Mouse (Mus musculus): ENCODE data around the gene Nfat5. TPM values are rescaled to one million over a fixed set of nuclear protein-coding genes. Genes with fewer than 3 reads are reported as not detected.

The Nfat5 gene
- polyA plus RNA-seq, 1 experiment from 2014 or later: 15.6 TPM

- WGBS: 81% methylated on average over 5 of the region's 5 CpGs
- Histone ChIP-seq H3K9me3 (ENCODE audit: control insufficient read depth, low read length) (no peaks in the 10 kb centered on the region), H3K4me3 (ENCODE audit: control insufficient read depth in 1 of 2, insufficient read depth in 1 of 2, low read depth in 1 of 2, low read length in 2 of 2) (no peak overlapping the region), H3K27ac (replicated peaks in 1 of 2; ENCODE audit: control insufficient read depth in 1 of 2, insufficient read depth in 1 of 2, low read depth in 2 of 2, low read length in 2 of 2) (no peak overlapping the region), H3K36me3 (ENCODE audit: control insufficient read depth, insufficient read depth, low read length) (no peaks in the 10 kb centered on the region), H3K9ac (ENCODE audit: low read length) (no peak overlapping the region), H3K4me1 (ENCODE audit: control insufficient read depth in 2 of 2, insufficient read depth in 2 of 2, low read length in 2 of 2) (peaks cover 9 to 15% of the 10 kb centered on the region in 2 experiments), H3K27me3 (ENCODE audit: control insufficient read depth, insufficient read depth, low read length) (no peaks in the 10 kb centered on the region), H3K4me2 (ENCODE audit: low read length) (no peak overlapping the region)
- no peak for ATAC-seq (ENCODE audit: insufficient number of reproducible peaks, insufficient read depth, low FRiP score, low read depth)
Measured at GRCm38 (mm10) chr8:107257223-107257622, 36.0 kb upstream of the Nfat5 start.

DNA sequence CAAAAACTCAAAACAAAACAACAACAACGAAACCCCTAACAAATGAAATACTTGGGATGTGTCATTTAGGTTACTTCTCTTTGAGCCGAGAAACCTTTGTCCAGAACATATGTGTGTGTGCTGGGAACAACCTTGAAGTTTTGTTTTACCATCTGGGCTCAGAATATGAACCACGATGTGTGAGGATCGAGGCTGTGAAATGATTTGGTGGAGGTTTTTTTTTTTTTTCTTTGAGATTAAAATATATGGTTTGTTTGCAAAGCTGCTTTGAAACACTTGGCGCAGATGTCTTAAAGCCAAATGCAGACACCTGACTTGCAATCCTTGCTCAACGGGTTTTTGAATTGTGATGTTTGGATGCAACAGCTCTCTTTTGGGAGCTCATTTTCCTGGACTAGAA, 33.1 kb upstream of the Nfat5 start:
- no peak overlapping the region for H3K9ac ChIP-seq (ENCODE audit: low read length)
- H3K4me3 ChIP-seq (ENCODE audit: control insufficient read depth in 1 of 2, insufficient read depth in 1 of 2, low read depth in 1 of 2, low read length in 2 of 2): no peak overlapping the region
- 89% methylated on average over 6 of the region's 6 CpGs for WGBS

GRCm38 (mm10) chr8:107261172-107261571, 32.1 kb upstream of the Nfat5 start:
- ATAC-seq (ENCODE audit: insufficient number of reproducible peaks, insufficient read depth, low FRiP score, low read depth): no peak
- H3K9ac ChIP-seq (ENCODE audit: low read length): no peak overlapping the region
- H3K4me3 ChIP-seq (ENCODE audit: control insufficient read depth in 1 of 2, insufficient read depth in 1 of 2, low read depth in 1 of 2, low read length in 2 of 2): no peak overlapping the region
- WGBS: 80% methylated on average over 4 of the region's 4 CpGs
- H3K9me3 ChIP-seq (ENCODE audit: control insufficient read depth, low read length): no peaks in the 10 kb centered on the region
- H3K4me1 ChIP-seq (ENCODE audit: control insufficient read depth in 2 of 2, insufficient read depth in 2 of 2, low read length in 2 of 2): peaks cover 5 to 11% of the 10 kb centered on the region in 2 experiments
- no peaks in the 10 kb centered on the region for H3K36me3 ChIP-seq (ENCODE audit: control insufficient read depth, insufficient read depth, low read length)
- no peak overlapping the region for H3K27ac ChIP-seq (replicated peaks in 1 of 2; ENCODE audit: control insufficient read depth in 1 of 2, insufficient read depth in 1 of 2, low read depth in 2 of 2, low read length in 2 of 2)
- no peak overlapping the region for H3K4me2 ChIP-seq (ENCODE audit: low read length)
- H3K27me3 ChIP-seq (ENCODE audit: control insufficient read depth, insufficient read depth, low read length): no peaks in the 10 kb centered on the region

More for the DNA sequence above, 33.1 kb upstream of the Nfat5 start:
- peaks cover 2 to 3% of the 10 kb centered on the region in 2 experiments; a peak in 3 of 4 replicates for H3K4me1 ChIP-seq (ENCODE audit: control insufficient read depth in 2 of 2, insufficient read depth in 2 of 2, low read length in 2 of 2)
- no peak for ATAC-seq (ENCODE audit: insufficient number of reproducible peaks, insufficient read depth, low FRiP score, low read depth)
- H3K27me3 ChIP-seq (ENCODE audit: control insufficient read depth, insufficient read depth, low read length): no peaks in the 10 kb centered on the region
- H3K27ac ChIP-seq (replicated peaks in 1 of 2; ENCODE audit: control insufficient read depth in 1 of 2, insufficient read depth in 1 of 2, low read depth in 2 of 2, low read length in 2 of 2): no peak overlapping the region
- no peaks in the 10 kb centered on the region for H3K9me3 ChIP-seq (ENCODE audit: control insufficient read depth, low read length)
- H3K4me2 ChIP-seq (ENCODE audit: low read length): no peak overlapping the region
- no peaks in the 10 kb centered on the region for H3K36me3 ChIP-seq (ENCODE audit: control insufficient read depth, insufficient read depth, low read length)

DNA sequence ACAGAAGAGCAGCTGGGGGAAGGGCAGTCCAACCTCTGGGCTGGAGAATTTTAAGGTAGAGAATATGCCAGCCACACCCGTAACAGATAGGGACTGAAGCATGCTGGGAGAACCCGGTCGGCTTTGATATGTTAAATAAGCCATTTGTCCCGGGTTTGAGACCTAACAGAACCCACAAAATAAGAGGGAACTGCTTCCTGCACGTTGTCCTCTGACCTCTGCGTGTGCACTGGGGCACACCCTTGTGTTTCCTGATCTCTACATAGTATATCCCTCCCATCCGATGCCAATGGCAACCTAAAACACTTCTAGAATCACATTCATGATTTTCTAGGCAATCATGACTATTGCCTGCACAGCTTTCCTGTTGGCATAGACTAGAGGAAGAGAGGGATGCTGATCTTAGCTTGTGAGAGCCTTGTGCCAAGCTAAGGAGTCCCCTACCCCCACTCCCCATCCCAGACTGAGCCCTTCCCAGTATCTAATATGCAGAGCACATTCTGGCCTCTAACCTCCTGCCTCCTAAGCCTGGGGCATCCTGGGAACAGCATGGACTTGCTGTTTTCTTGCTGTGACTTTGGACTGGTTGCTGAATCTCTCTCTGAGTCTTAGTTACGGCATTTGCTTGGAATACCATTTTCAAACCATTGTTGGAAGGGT, 31.1 kb upstream of the Nfat5 start:
- Histone ChIP-seq H3K9me3 (ENCODE audit: control insufficient read depth, low read length) (no peaks in the 10 kb centered on the region), H3K4me3 (ENCODE audit: control insufficient read depth in 1 of 2, insufficient read depth in 1 of 2, low read depth in 1 of 2, low read length in 2 of 2) (no peak overlapping the region), H3K27me3 (ENCODE audit: control insufficient read depth, insufficient read depth, low read length) (no peaks in the 10 kb centered on the region), H3K4me2 (ENCODE audit: low read length) (no peak overlapping the region), H3K27ac (replicated peaks in 1 of 2; ENCODE audit: control insufficient read depth in 1 of 2, insufficient read depth in 1 of 2, low read depth in 2 of 2, low read length in 2 of 2) (no peak overlapping the region), H3K9ac (ENCODE audit: low read length) (no peak overlapping the region), H3K4me1 (ENCODE audit: control insufficient read depth in 2 of 2, insufficient read depth in 2 of 2, low read length in 2 of 2) (peaks cover 5 to 13% of the 10 kb centered on the region in 2 experiments), H3K36me3 (ENCODE audit: control insufficient read depth, insufficient read depth, low read length) (no peaks in the 10 kb centered on the region)
- 69% methylated on average over 8 of the region's 8 CpGs for WGBS
- ATAC-seq (ENCODE audit: insufficient number of reproducible peaks, insufficient read depth, low FRiP score, low read depth): no peak

DNA sequence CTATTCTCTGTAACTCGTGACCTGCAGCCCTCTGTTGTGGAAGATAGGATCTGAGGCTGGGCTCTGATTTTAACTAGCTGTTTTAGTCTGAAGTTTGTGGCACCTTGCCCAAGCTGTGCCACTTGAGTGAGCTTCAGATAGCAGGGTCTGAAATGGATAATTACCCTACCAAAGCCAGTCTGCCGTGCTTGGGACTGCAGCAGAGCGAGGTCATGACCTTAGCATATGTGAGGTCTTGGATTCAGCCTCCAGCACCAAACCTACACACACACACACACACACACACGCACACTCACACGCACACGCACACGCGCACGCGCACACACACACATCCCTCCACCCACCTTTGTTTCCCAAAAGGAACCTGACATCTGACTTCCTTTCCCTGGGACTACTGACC, 27.5 kb upstream of the Nfat5 start:
- 66% methylated on average over 10 of the region's 10 CpGs for WGBS
- Histone ChIP-seq H3K4me3 (ENCODE audit: control insufficient read depth in 1 of 2, insufficient read depth in 1 of 2, low read depth in 1 of 2, low read length in 2 of 2) (no peak overlapping the region), H3K27me3 (ENCODE audit: control insufficient read depth, insufficient read depth, low read length) (no peaks in the 10 kb centered on the region), H3K36me3 (ENCODE audit: control insufficient read depth, insufficient read depth, low read length) (no peaks in the 10 kb centered on the region), H3K9me3 (ENCODE audit: control insufficient read depth, low read length) (no peaks in the 10 kb centered on the region), H3K4me2 (ENCODE audit: low read length) (0 out of 2 replicates have a peak overlapping the region, but pooled peaks have one; percentile 9), H3K4me1 (ENCODE audit: control insufficient read depth in 2 of 2, insufficient read depth in 2 of 2, low read length in 2 of 2) (peaks cover 5 to 30% of the 10 kb centered on the region in 2 experiments), H3K27ac (replicated peaks in 1 of 2; ENCODE audit: control insufficient read depth in 1 of 2, insufficient read depth in 1 of 2, low read depth in 2 of 2, low read length in 2 of 2) (peak overlapping the region; percentile 66 to 69), H3K9ac (ENCODE audit: low read length) (0 out of 2 replicates have a peak overlapping the region, but pooled peaks have one; percentile 3)
- ATAC-seq (ENCODE audit: insufficient number of reproducible peaks, insufficient read depth, low FRiP score, low read depth): no peak

DNA sequence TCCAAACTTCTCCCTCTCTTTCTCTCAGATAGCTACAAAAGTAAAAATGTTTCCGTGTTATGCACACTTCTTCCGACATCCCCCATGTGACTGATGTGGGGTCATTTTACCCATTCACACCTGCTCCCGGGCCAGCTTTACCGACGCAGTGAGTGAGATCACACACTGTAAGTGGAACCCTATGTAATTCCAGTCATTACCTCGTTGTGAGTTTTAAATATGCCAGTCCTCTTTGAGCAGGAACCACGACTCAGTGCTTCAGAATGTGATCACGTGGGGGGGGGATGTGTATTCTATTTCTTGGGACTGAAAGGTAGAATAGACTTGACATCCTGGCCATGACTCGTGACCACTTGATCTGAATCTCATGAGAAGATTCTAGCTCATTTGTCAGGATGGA, 24.8 kb upstream of the Nfat5 start:
- Histone ChIP-seq H3K9me3 (ENCODE audit: control insufficient read depth, low read length) (no peaks in the 10 kb centered on the region), H3K27me3 (ENCODE audit: control insufficient read depth, insufficient read depth, low read length) (no peaks in the 10 kb centered on the region), H3K27ac (replicated peaks in 1 of 2; ENCODE audit: control insufficient read depth in 1 of 2, insufficient read depth in 1 of 2, low read depth in 2 of 2, low read length in 2 of 2) (no peak overlapping the region), H3K4me2 (ENCODE audit: low read length) (no peak overlapping the region), H3K9ac (ENCODE audit: low read length) (no peak overlapping the region), H3K4me1 (ENCODE audit: control insufficient read depth in 2 of 2, insufficient read depth in 2 of 2, low read length in 2 of 2) (peaks cover 5 to 30% of the 10 kb centered on the region in 2 experiments), H3K4me3 (ENCODE audit: control insufficient read depth in 1 of 2, insufficient read depth in 1 of 2, low read depth in 1 of 2, low read length in 2 of 2) (no peak overlapping the region), H3K36me3 (ENCODE audit: control insufficient read depth, insufficient read depth, low read length) (no peaks in the 10 kb centered on the region)
- no peak for ATAC-seq (ENCODE audit: insufficient number of reproducible peaks, insufficient read depth, low FRiP score, low read depth)
- 28% methylated on average over 9 of the region's 9 CpGs for WGBS

DNA sequence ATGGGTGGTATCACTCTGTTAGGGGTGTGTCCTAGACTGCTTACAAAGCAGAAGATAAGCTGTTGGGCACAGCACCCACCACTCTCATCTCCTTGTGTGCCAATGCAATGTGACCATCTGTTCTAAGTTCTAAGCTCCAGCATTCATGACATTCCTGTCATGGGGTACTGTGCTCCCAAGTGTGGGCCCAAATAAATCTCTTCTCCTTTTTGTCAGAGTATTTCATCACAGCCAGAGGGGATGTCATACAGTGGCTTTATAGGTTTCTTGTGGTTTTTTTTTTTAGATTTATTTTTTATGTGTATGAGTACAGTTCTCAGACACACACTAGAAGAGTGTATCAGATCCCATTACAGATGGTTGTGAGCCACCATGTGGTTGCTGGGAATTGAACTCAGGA, 24.1 kb upstream of the Nfat5 start:
- no peak overlapping the region for H3K4me3 ChIP-seq (ENCODE audit: control insufficient read depth in 1 of 2, insufficient read depth in 1 of 2, low read depth in 1 of 2, low read length in 2 of 2)
- no peaks in the 10 kb centered on the region for H3K9me3 ChIP-seq (ENCODE audit: control insufficient read depth, low read length)
- H3K4me1 ChIP-seq (ENCODE audit: control insufficient read depth in 2 of 2, insufficient read depth in 2 of 2, low read length in 2 of 2): peaks cover 5 to 30% of the 10 kb centered on the region in 2 experiments

GRCm38 (mm10) chr8:107269617-107270139, 23.6 kb upstream of the Nfat5 start:
- Histone ChIP-seq H3K9me3 (ENCODE audit: control insufficient read depth, low read length) (no peaks in the 10 kb centered on the region), H3K9ac (ENCODE audit: low read length) (no peak overlapping the region), H3K27me3 (ENCODE audit: control insufficient read depth, insufficient read depth, low read length) (no peaks in the 10 kb centered on the region), H3K4me3 (ENCODE audit: control insufficient read depth in 1 of 2, insufficient read depth in 1 of 2, low read depth in 1 of 2, low read length in 2 of 2) (no peak overlapping the region), H3K27ac (replicated peaks in 1 of 2; ENCODE audit: control insufficient read depth in 1 of 2, insufficient read depth in 1 of 2, low read depth in 2 of 2, low read length in 2 of 2) (no peak overlapping the region), H3K4me1 (ENCODE audit: control insufficient read depth in 2 of 2, insufficient read depth in 2 of 2, low read length in 2 of 2) (peaks cover 5 to 30% of the 10 kb centered on the region in 2 experiments), H3K36me3 (ENCODE audit: control insufficient read depth, insufficient read depth, low read length) (no peaks in the 10 kb centered on the region), H3K4me2 (ENCODE audit: low read length) (no peak overlapping the region)
- WGBS: 57% methylated on average over 3 of the region's 3 CpGs
- no peak for ATAC-seq (ENCODE audit: insufficient number of reproducible peaks, insufficient read depth, low FRiP score, low read depth)

More for the DNA sequence above, 24.1 kb upstream of the Nfat5 start:
- Histone ChIP-seq H3K9ac (ENCODE audit: low read length) (no peak overlapping the region), H3K4me2 (ENCODE audit: low read length) (no peak overlapping the region), H3K27ac (replicated peaks in 1 of 2; ENCODE audit: control insufficient read depth in 1 of 2, insufficient read depth in 1 of 2, low read depth in 2 of 2, low read length in 2 of 2) (no peak overlapping the region), H3K36me3 (ENCODE audit: control insufficient read depth, insufficient read depth, low read length) (no peaks in the 10 kb centered on the region), H3K27me3 (ENCODE audit: control insufficient read depth, insufficient read depth, low read length) (no peaks in the 10 kb centered on the region)
- no peak for ATAC-seq (ENCODE audit: insufficient number of reproducible peaks, insufficient read depth, low FRiP score, low read depth)

All from heart, embryonic 14.5 days (tissue).